Mouse (Mus musculus): Measurements from ENCODE around the gene Gab1.

DNA sequence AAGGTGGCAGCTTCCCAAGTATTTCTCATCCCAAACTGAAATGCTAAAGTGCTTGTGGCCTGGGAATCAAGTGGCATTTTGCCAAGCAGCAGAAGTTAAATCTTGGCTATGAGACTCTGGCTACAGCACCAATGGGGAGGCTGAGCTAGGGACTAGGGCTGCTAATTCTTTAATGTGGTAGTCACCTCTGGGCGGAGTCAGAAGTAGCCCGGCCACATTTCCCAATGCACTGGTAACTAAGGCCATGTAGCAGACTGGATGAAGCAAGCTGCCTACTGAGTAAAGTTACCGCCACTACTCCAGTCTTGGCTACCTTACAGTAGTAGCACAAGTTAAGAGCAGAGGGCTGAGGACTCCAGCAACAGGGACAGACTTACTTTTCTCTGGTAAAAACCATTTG lies 12.7 kb downstream of the Gab1 start:
- TF ChIP-seq CTCF (IDR thresholded peaks at IDR 0.05): no peak
- no peak for TF ChIP-seq POLR2A (IDR thresholded peaks at IDR 0.05; ENCODE audit: insufficient read depth, low read depth, low read length)
